Mouse (Mus musculus) lung, postnatal 0 days (tissue): Measurements from ENCODE around the gene Usp20.

Experiments
- CTCF ChIP-seq: IDR thresholded peaks from 2 replicates; pipeline ENCODE4 v1.5.1; 2016; ENCODE audit warnings: antibody characterized with exemption, mild to moderate bottlenecking
- EP300 ChIP-seq: IDR thresholded peaks from 2 replicates; pipeline ENCODE4 v1.6.1; 2016; ENCODE audit warnings: antibody characterized with exemption, mild to moderate bottlenecking, control low read depth

DNA sequence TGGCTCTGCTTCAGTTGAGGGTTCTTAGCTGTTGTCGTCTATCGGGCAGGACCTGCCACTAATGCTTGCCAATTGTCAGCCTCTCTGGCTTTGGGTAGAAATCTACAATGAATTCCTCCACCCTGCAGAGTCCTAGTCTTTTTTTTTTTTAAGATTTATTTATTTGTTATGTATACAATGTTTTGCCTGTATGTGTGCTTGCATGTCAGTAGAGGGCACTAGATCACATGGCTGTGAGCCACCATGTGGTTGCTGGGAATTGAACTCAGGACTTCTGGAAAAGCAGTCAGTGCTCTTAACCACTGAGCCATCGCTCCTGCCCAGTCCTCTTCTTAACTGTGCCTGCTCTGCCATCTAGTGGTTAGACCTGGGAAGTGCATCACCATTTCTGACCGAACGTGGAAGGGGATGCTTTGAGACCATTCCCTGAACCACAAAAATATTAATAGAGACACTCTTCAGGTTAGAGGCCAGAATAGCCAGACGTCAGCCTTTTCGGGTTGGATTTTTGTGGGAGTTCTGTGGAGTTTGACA, 48.1 kb upstream of the Usp20 start:
- TF ChIP-seq CTCF (peak; percentile 96), EP300 (no peak)
